Mouse (Mus musculus) adrenal gland, adult 8-10 months (tissue): ENCODE results near the gene Acly. TPM values are rescaled to one million over a fixed set of nuclear protein-coding genes. Genes with fewer than 3 reads are reported as not detected.
A peak's percentile ranks its signal among the peaks of the same experiment; 100 is the strongest.

ENCODE experiments used
- DNase-seq: peaks from one replicate; pipeline ENCODE4 v3.0.0; 2022
- total RNA-seq, 4 experiments: library from RNA; stranded (reverse); gene quantifications; 2 replicates each; pipeline ENCODE4 v1.2.4; 2022

Acly gene
- 1,000 to 10,000 TPM; 1,202 to 1,723 (median 1,362) TPM for total RNA-seq

GRCm38 (mm10) chr11:100527458-100528374 is at the start of gene Acly:
TSS of gene Acly (minus strand) at chr11:100528000.
- peak; percentile 99 for DNase-seq

- DNase-seq = no peak
These were observed 48.5 kb upstream of the Acly start for GRCm38 (mm10) chr11:100576256-100576655.

GRCm38 (mm10) chr11:100575484-100575855 is 47.7 kb upstream of the Acly start:
- no peak for DNase-seq

DNA sequence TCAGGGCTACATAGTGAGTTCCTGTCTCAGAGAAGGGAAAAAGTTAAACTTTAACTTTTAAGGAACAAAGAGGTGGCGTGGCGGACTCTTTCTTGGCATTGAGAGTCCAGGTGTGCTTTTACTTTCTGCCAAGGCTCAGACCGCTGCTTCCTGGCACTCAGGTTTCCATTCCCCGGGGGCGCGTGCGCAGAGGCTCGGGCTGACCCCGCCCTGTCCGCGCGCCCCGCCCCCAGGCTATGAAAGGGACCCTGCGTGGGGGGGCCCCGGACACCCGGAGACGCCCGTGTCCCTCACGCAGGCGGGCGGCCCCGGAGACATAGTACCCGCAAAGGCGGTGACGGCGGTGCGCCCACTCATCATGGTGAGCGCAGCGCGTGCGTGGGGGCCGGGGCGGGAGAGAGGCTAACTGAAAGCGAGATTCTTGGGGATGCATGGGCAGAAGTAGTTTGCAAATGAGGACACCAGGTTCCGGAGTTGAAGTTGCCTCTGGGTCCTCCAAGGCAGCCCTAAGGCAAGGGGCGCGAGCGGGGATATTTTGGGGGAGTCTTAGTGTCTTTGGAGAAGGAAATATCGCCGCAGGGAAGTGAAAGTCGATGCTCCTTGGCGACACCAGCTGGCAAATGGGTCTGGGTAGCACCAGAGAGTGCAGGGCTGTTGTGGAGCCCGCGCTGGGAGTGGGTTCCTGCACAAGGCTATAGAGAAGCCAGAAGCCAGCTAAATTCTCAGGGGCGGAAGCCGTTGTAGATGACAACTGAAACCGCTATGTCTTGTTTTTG is 47.1 kb upstream of the Acly start, which contains the start of gene Cnp:
Cnp (plus strand) TSS at position 197 of the 776 bp plus-strand sequence.
- DNase-seq = peak; percentile 67

DNA sequence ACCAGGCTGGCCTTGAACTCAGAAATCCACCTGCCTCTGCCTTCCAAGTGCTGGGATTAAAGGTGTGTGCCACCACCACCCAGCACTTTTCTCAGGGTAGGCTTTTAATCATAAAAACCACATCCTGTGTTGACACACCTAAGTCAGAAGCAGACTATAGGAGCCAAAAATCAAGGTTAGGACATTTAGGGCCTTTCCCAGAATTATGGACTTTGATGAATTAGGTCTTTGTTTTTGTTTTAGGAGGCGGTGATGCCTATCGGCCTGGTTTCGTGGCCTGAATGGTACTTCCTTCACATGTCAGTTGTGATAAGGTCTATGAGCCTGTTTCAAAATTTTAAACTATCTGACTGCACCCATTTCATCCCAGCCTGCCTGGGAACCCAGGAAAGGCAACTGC is 46.4 kb upstream of the Acly start:
- DNase-seq = no peak

DNA sequence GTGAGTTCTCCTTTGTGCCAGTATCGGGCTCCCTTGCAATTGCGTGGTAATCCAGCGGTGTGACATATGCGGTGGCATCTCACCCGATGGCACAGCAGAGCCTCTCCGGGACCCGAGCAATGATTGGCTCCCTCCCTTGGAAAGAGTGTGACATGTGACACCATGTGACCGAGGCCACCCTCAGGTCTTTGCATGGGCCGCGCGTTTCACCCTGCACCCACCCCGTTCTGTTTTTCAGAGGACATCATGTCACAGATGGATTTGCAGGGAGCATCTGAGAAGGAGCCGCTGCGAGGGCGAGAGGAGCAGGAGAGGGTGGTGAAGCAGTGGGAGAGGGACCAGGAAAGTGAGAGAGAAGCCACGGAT is 43.4 kb upstream of the Acly start:
- DNase-seq = no peak

GRCm38 (mm10) chr11:100570430-100571201 is 42.8 kb upstream of the Acly start:
- DNase-seq = peak; percentile 72

DNA sequence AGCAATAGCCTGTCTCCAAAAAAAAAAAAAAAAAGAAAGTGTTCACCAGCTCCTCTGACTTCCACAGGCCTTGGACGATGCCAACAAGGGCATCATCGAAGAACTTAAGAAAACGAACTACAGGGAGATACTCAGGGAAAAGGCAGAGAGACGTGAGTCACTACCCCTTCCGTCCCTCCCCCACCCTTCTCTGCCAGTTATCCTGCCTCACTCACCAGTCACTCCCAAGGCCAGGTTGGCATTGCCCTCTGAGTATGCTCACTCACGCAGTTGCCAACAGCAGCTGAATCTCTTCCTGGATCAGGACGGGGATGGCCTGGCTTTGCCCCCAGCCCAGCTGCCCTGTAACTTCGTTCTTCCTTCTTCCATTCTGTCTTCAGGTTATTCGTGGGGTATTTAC is 42.0 kb upstream of the Acly start:
- DNase-seq = peak; percentile 86

DNA sequence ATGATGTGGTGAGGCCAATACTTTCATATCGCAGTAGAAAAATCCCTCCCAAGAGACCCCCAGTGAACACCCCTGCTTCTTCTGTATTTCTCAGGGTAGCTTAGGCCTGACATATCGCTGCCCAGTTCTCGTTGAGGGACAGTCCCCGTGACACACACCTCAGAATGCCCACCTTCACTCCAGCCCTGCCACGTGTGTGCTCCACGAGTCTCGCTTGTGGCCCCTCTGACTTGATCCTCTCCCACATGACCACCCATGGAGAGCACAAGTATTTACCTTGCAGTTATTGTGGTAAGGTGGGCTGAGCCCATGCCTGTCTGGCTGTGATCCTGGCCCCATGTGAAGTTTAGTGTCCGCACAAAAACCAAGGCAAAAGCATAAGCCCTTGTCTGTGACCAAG is 40.9 kb upstream of the Acly start:
- DNase-seq = no peak

DNA sequence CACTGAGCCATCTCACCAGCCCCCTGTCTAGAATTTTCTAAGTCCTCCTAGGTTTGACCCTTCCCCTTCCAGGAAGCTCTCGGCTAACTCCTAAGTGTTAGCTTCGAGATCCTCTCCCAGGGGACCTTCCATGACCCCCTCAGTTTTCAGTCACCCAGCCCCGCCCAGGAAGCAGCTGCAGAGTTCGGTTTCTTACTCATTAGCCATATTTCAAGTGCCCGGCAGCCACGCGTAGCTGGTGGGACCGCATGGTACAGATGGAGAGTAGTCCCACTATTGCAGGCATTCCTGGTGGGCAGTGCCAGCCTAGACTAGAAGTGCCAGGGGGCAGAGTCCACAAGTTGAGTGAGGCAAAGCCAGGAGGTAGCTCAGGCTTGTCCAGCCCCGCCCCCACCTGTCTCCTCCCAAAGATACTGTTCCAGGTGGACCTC is 40.0 kb upstream of the Acly start:
- no peak for DNase-seq

- no peak for DNase-seq
These were observed 39.4 kb upstream of the Acly start for GRCm38 (mm10) chr11:100567229-100567628.

- DNase-seq = no peak
These were observed 36.9 kb upstream of the Acly start for GRCm38 (mm10) chr11:100564703-100565102.

DNA sequence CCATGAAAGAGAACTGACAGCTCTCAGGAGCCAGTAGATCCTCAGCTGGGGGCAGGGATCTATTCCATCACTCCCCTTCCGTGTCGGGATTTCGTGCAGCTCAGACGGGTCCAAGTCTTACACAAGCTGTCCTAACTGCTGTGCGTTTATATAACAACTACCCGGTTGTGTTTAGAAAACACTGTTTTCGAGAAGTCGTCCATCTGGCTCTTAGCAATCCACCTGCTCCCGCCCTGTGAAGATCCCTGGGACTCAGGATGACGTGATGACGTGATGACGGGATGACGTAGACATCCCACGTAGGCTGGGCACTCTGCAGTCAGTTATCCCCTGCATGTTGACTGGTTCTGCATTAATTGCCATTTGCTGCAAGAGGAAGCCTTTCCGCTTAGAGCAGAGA is 36.5 kb upstream of the Acly start:
- DNase-seq = no peak

DNA sequence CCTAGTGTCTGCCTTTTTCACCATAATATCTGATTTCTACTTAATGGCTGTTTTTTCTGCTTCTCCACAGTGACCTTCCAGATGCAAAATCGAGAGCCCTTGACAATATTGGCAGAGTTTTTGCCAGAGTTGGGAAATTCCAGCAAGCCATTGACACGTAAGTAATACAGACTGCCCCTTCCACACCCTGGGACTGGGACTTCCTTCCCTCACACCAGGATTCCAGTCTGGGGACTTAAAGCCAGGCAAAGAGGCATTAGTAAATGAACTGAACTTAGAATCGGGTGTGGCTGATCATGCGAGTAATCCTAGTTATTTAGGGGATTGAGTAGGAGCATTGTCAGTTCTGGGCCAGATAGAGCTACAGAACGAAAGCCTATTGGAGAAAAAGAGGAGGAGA is 33.9 kb upstream of the Acly start:
- DNase-seq = no peak

GRCm38 (mm10) chr11:100559476-100559875 is 31.7 kb upstream of the Acly start:
- no peak for DNase-seq

GRCm38 (mm10) chr11:100557563-100557962 is 29.8 kb upstream of the Acly start:
- no peak for DNase-seq

- DNase-seq = peak; percentile 67
These were observed 27.8 kb upstream of the Acly start for GRCm38 (mm10) chr11:100555583-100555982.

GRCm38 (mm10) chr11:100552842-100553241 is 25.0 kb upstream of the Acly start:
- no peak for DNase-seq

- no peak for DNase-seq
These were observed 22.3 kb upstream of the Acly start for GRCm38 (mm10) chr11:100550101-100550500.

- DNase-seq = no peak
These were observed 21.7 kb upstream of the Acly start for GRCm38 (mm10) chr11:100549466-100549865.

DNA sequence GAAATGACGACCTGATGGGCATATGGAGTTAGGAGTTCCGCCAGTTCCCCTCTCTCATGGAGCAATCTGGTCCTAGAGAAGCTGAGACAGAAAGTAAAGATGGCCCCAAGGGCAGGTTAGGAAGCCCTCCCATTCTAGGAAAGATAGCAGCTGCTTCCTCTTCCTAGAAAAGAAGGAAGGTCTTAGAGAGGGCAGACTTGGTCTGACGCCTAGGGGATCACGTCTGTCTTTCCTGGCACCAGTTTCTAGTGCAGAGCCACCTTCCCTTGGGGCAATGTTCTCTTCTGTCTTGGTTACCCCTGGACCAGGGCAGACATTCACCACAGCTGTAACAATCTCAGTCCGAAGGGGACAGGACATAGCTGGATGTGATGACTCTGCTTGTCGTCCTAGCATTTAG is 20.3 kb upstream of the Acly start:
- DNase-seq = no peak

DNA sequence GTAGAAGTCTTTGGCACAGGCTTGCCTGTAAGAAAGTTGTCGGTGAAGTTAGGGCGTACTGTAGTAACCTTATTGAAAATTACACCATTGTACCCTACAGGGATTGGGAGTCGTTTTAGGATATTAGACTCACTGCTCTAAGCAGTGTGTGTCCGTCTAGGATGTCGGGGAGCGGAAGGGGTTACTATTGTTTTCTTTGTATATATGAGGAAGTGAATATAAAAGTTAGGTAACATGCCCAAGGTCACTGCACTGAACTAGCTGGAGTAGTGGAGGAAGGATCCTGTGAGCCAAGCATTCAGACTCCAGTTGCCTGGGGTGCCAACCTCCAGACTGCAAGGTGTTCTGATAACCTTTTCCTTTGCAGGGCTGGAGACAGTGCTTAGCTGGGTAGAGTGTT is 19.2 kb upstream of the Acly start:
- no peak for DNase-seq

DNA sequence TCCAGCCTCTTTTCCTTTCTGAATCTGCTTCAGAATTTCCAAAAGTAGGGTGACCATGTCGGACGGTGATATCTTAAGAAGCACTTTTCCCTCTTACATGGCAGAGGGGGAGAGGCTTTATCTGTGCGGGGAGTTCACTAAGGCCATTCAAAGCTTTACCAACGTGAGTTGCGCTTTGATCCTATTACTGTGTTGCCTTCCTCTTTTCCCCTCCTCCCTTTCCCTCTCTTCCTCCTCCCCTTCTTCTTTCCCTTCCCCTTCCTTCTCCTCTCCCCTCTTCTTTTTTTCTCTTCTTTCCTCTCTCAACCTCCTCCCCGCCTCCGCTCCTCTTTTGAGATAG is 17.9 kb upstream of the Acly start:
- DNase-seq = no peak
